Mouse (Mus musculus) stomach, postnatal 0 days (tissue): Measurements from ENCODE around the gene Sema4g. TPM values are rescaled to one million over a fixed set of nuclear protein-coding genes. Genes with fewer than 3 reads are reported as not detected.
A peak's percentile ranks its signal among the peaks of the same experiment; 100 is the strongest.

Source experiments
- ATAC-seq: fragments of 200-750 bp; cut with Nextera tagmentation; 2 replicates; pipeline ENCODE4 v1.8.0; 2017; ENCODE audit not compliant: low FRiP score, low TSS enrichment
- DNase-seq: peaks from one replicate; pipeline ENCODE4 v3.0.0-alpha.2; 2016; ENCODE audit warnings: low spot score
- H3K27ac ChIP-seq: fragments of 300-500 bp; sonication (generic); replicated peaks from 2 replicates; pipeline ENCODE4 v1.5.1; 2014; ENCODE audit warnings: mild to moderate bottlenecking, control low read depth
- H3K27me3 ChIP-seq: fragments of 300-500 bp; sonication (generic); 2 replicates; pipeline ENCODE4 v1.6.1; 2014; ENCODE audit warnings: low read length; ENCODE audit not compliant: control insufficient read depth, insufficient read depth
- H3K36me3 ChIP-seq: fragments of 300-500 bp; sonication (generic); 2 replicates; pipeline ENCODE4 v1.6.1; 2014; ENCODE audit warnings: low read length, mixed read lengths; ENCODE audit not compliant: control insufficient read depth, insufficient read depth
- H3K4me1 ChIP-seq: fragments of 300-500 bp; sonication (generic); replicated peaks from 2 replicates; pipeline ENCODE4 v1.6.1; 2014; ENCODE audit warnings: antibody characterized with exemption; ENCODE audit not compliant: control insufficient read depth, insufficient read depth
- H3K4me2 ChIP-seq: fragments of 300-500 bp; sonication (generic); replicated peaks from 2 replicates; pipeline ENCODE4 v1.6.1; 2014; ENCODE audit warnings: low read depth, mild to moderate bottlenecking, control low read depth, moderate library complexity
- H3K4me3 ChIP-seq: fragments of 300-500 bp; sonication (generic); 2 replicates; pipeline ENCODE4 v1.5.1; 2014; ENCODE audit warnings: low read depth, low read length, control low read depth
- H3K9ac ChIP-seq: fragments of 300-500 bp; sonication (generic); 2 replicates; pipeline ENCODE4 v1.6.1; 2014; ENCODE audit warnings: mild to moderate bottlenecking, low read length, control low read depth, mixed read lengths
- H3K9me3 ChIP-seq: fragments of 300-500 bp; sonication (generic); 2 replicates; pipeline ENCODE4 v1.6.1; 2016; ENCODE audit warnings: low read length; ENCODE audit not compliant: control insufficient read depth
- CTCF ChIP-seq: IDR thresholded peaks from 2 replicates; pipeline ENCODE4 v1.5.1; 2016; ENCODE audit warnings: antibody characterized with exemption, low read depth, mild to moderate bottlenecking, moderate library complexity
- EP300 ChIP-seq: optimal IDR thresholded peaks from 2 replicates; pipeline ENCODE3; 2016; ENCODE audit warnings: antibody characterized with exemption
- WGBS: fragments of 180-500 bp; shearing (Covaris S2); extraction: QIAGEN DNeasy Blood & Tissue Kit; methylation state at CpG from one replicate; pipeline ENCODE4 v1.1.7; 2014; 5-methylcytosine and 5-hydroxymethylcytosine counted together
- polyA plus RNA-seq: library from polyadenylated mRNA; unstranded; fragments of >200 nt; fragmentation: Nextera tagmentation; extraction: Ambion mirVana; gene quantifications from 2 replicates; pipeline ENCODE4 v1.2.1, GENCODE M21; 2015

The Sema4g gene
- polyA plus RNA-seq, 1 experiment from 2014 or later: 1.4 TPM

GRCm38 (mm10) chr19:45045651-45046050, 56.8 kb downstream of the Sema4g start, which contains the start of gene Pdzd7:
Gene Pdzd7 (minus strand): TSS chr19:45045717.
- Histone ChIP-seq H3K27ac (peak within 1 kb of the TSS; percentile 98), H3K4me3 (peak within 1 kb of the TSS; percentile 51), H3K4me2 (peak within 1 kb of the TSS; percentile 77), H3K9me3 (no peaks in the 10 kb centered on the region), H3K9ac (peak within 1 kb of the TSS; percentile 28; the same call in 1 of the 2 replicates), H3K4me1 (0 out of 2 replicates have a peak, but pooled peaks cover 3% of the 10 kb centered on the region), H3K27me3 (no peaks in the 10 kb centered on the region), H3K36me3 (0 out of 2 replicates have a peak, but pooled peaks cover 2% of the 10 kb centered on the region)
- no peak for DNase-seq
- WGBS: 74% methylated on average over 5 of the region's 5 CpGs
- TF ChIP-seq EP300 (no peak), CTCF (no peak)
- ATAC-seq: no peak

- Histone ChIP-seq H3K4me2 (peak overlapping the region; percentile 77), H3K9me3 (no peaks in the 10 kb centered on the region), H3K4me1 (0 out of 2 replicates have a peak, but pooled peaks cover 3% of the 10 kb centered on the region), H3K36me3 (peaks cover 8% of the 10 kb centered on the region; the same call in 1 of the 2 replicates), H3K27me3 (no peaks in the 10 kb centered on the region), H3K27ac (peak overlapping the region; percentile 98), H3K9ac (peak overlapping the region; percentile 28), H3K4me3 (peak overlapping the region; percentile 51)
- TF ChIP-seq EP300: no peak
- peak; percentile 36 for TF ChIP-seq CTCF
- 1% methylated on average over 34 of the region's 34 CpGs for WGBS
- ATAC-seq (peak; percentile 46), DNase-seq (peak; percentile 92)
These were observed 57.8 kb downstream of the Sema4g start for GRCm38 (mm10) chr19:45046523-45047321.

GRCm38 (mm10) chr19:45047417-45047934, 58.6 kb downstream of the Sema4g start, which contains the start of gene Sfxn3:
Gene Sfxn3 (plus strand): TSS chr19:45047503.
- no peak for TF ChIP-seq EP300
- TF ChIP-seq CTCF: peak; percentile 84
- WGBS: under 1% methylated on average over 26 of the region's 26 CpGs
- peak; percentile 84 for ATAC-seq
- H3K4me2 ChIP-seq: peak within 1 kb of the TSS; percentile 77
- peak within 1 kb of the TSS; percentile 51 for H3K4me3 ChIP-seq
- peak within 1 kb of the TSS; percentile 98 for H3K27ac ChIP-seq
- H3K4me1 ChIP-seq: 0 out of 2 replicates have a peak, but pooled peaks cover 3% of the 10 kb centered on the region
- H3K9me3 ChIP-seq: no peaks in the 10 kb centered on the region
- H3K27me3 ChIP-seq: no peaks in the 10 kb centered on the region
- peak; percentile 93 for DNase-seq
- peak within 1 kb of the TSS; percentile 70 for H3K9ac ChIP-seq
- peaks cover 12% of the 10 kb centered on the region; the same call in 1 of the 2 replicates for H3K36me3 ChIP-seq

- peak; percentile 91 for ATAC-seq
- H3K4me3 ChIP-seq: peak overlapping the region; percentile 51
- peak overlapping the region; percentile 98 for H3K27ac ChIP-seq
- H3K36me3 ChIP-seq: peaks cover 14% of the 10 kb centered on the region; the same call in 1 of the 2 replicates
- H3K9me3 ChIP-seq: no peaks in the 10 kb centered on the region
- 0 out of 2 replicates have a peak, but pooled peaks cover 3% of the 10 kb centered on the region for H3K4me1 ChIP-seq
- peak overlapping the region; percentile 70 for H3K9ac ChIP-seq
- DNase-seq: peak; percentile 85
- peak overlapping the region; percentile 77 for H3K4me2 ChIP-seq
- H3K27me3 ChIP-seq: no peaks in the 10 kb centered on the region
- WGBS: 6% methylated on average over 11 of the region's 11 CpGs
- no peak for TF ChIP-seq EP300
- TF ChIP-seq CTCF: no peak
These were observed 59.2 kb downstream of the Sema4g start for GRCm38 (mm10) chr19:45047935-45048643.

GRCm38 (mm10) chr19:45048644-45049365, 59.9 kb downstream of the Sema4g start:
- WGBS: 71% methylated on average over 12 of the region's 12 CpGs
- peaks cover 14% of the 10 kb centered on the region; the same call in 1 of the 2 replicates for H3K36me3 ChIP-seq
- ATAC-seq: no peak
- TF ChIP-seq EP300 (no peak), CTCF (no peak)
- no peaks in the 10 kb centered on the region for H3K9me3 ChIP-seq
- H3K4me3 ChIP-seq: peak overlapping the region; percentile 51
- H3K27me3 ChIP-seq: no peaks in the 10 kb centered on the region
- peak overlapping the region; percentile 77 for H3K4me2 ChIP-seq
- H3K4me1 ChIP-seq: 0 out of 2 replicates have a peak, but pooled peaks cover 3% of the 10 kb centered on the region
- H3K27ac ChIP-seq: peak overlapping the region; percentile 98
- DNase-seq: no peak
- H3K9ac ChIP-seq: peak overlapping the region; percentile 70
